Mouse (Mus musculus): ENCODE measurements around the gene Trnp1. TPM values are rescaled to one million over a fixed set of nuclear protein-coding genes. Genes with fewer than 3 reads are reported as not detected.
A peak's percentile ranks its signal among the peaks of the same experiment; 100 is the strongest.

The Trnp1 gene
- polyA plus RNA-seq, 1 experiment from 2014 or later, result 4.2 TPM

DNA sequence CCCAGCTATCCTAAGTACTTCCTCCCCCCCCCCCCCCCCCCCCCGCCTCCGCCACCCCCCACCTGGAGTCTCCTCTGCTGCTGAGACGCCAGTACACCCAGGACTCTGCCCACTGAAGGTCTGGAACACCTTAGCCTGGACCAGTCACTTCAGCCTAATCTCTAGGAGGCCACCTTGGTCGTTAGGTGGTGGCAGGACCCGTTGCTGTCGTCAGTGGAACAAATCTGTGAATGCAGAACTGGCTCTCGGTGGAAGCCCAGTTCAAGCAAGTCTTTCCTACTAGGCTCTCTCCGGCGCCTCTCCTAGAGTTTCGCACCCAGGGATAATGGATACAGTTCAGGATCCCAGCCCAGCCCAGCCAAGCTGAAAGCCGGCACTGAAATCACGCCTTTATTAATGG, 4.5 kb downstream of the Trnp1 start:
- Histone ChIP-seq H3K9ac (no peak overlapping the region), H3K4me2 (replicated peaks) (peak overlapping the region; percentile 46), H3K9me3 (no peaks in the 10 kb centered on the region), H3K27ac (no peak overlapping the region), H3K27me3 (peaks cover 52% of the 10 kb centered on the region), H3K4me3 (peak overlapping the region; percentile 19; the same call in 1 of the 2 replicates), H3K36me3 (no peaks in the 10 kb centered on the region), H3K4me1 (peaks cover 27% of the 10 kb centered on the region)
- no peak for ATAC-seq (ENCODE audit: insufficient number of reproducible peaks, insufficient read depth, low FRiP score, low TSS enrichment)
- 24% methylated on average over 10 of the region's 12 CpGs for WGBS

DNA sequence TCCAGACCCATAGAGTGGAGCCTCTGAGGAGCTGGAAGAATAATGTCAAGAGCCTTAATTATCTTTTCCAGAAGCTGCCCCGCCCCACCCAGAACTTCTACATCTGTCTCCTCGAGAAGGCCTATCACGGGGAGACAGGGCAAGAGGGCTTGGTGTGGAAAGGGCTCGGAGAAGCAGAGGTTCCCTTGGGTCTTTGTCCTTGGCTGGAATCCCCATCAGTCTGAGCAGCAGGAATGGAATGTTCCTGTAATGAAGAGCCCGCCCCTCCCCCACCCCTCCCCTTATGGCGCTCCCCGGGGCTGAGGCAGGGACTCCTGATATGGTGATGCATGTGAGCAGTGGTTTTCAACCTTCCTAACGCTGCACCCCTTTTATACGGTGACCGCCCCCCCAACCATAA, 6.5 kb downstream of the Trnp1 start:
- peaks cover 13% of the 10 kb centered on the region for H3K4me1 ChIP-seq
- H3K4me3 ChIP-seq, result no peak overlapping the region
- WGBS, result 41% methylated on average over 10 of the region's 10 CpGs
- ATAC-seq (ENCODE audit: insufficient number of reproducible peaks, insufficient read depth, low FRiP score, low TSS enrichment), result no peak
- no peaks in the 10 kb centered on the region for H3K9me3 ChIP-seq
- no peak overlapping the region for H3K9ac ChIP-seq
- H3K27me3 ChIP-seq, result peaks cover 33% of the 10 kb centered on the region
- H3K27ac ChIP-seq, result no peak overlapping the region
- no peak overlapping the region for H3K4me2 ChIP-seq (replicated peaks)
- H3K36me3 ChIP-seq, result no peaks in the 10 kb centered on the region

- ATAC-seq (ENCODE audit: insufficient number of reproducible peaks, insufficient read depth, low FRiP score, low TSS enrichment), result no peak
- Histone ChIP-seq H3K27ac (0 out of 2 replicates have a peak overlapping the region, but pooled peaks have one; percentile 41), H3K4me3 (no peak overlapping the region), H3K4me1 (peaks cover 14% of the 10 kb centered on the region), H3K27me3 (peaks cover 12% of the 10 kb centered on the region), H3K4me2 (replicated peaks) (no peak overlapping the region), H3K9ac (no peak overlapping the region), H3K36me3 (no peaks in the 10 kb centered on the region), H3K9me3 (no peaks in the 10 kb centered on the region)
- WGBS, result 45% methylated on average over 4 of the region's 4 CpGs
Observed at GRCm38 (mm10) chr4:133489489-133490245, 8.7 kb downstream of the Trnp1 start.

DNA sequence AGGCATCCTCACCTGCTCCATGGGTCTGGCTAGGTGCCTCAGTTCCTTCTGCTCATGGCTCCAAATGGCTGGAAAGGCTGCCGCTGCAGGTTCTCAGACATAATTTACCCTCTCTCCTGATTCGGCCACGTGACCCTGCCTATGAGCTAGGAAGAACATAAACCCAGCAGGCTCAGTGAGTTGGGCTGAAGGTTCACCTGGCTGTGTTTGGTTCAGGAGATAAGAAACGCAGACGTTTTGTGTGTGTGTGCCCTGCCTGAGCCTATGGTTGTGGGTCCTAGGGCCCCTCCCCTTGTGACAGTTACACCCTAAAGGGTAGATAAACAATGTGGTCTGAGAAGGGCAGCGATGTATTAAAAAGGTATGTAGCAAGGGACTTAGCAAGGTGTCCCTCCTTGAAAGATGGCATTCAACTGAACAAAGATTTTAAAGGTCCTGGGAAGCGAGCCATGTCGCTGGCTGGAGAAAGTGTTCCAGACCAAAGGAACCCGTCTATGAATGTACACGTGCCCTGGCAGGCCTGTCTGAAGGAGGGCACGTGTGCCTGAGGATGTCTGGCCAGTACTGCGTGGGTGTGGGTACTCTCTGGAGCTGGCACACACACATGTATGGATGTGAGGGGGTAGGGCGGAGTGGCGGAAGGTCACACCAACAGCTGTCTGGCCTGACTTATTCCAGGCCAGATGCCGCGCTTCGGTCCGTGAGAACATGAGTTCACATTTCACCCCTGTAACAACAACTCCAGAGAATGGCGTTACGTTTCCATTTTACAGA, 9.5 kb downstream of the Trnp1 start:
- ATAC-seq (ENCODE audit: insufficient number of reproducible peaks, insufficient read depth, low FRiP score, low TSS enrichment), result no peak
- Histone ChIP-seq H3K27ac (no peak overlapping the region), H3K36me3 (no peaks in the 10 kb centered on the region), H3K27me3 (peaks cover 6% of the 10 kb centered on the region), H3K9me3 (no peaks in the 10 kb centered on the region), H3K4me3 (no peak overlapping the region), H3K9ac (no peak overlapping the region), H3K4me1 (peaks cover 22% of the 10 kb centered on the region), H3K4me2 (replicated peaks) (no peak overlapping the region)
- WGBS, result 75% methylated on average over 20 of the region's 20 CpGs

DNA sequence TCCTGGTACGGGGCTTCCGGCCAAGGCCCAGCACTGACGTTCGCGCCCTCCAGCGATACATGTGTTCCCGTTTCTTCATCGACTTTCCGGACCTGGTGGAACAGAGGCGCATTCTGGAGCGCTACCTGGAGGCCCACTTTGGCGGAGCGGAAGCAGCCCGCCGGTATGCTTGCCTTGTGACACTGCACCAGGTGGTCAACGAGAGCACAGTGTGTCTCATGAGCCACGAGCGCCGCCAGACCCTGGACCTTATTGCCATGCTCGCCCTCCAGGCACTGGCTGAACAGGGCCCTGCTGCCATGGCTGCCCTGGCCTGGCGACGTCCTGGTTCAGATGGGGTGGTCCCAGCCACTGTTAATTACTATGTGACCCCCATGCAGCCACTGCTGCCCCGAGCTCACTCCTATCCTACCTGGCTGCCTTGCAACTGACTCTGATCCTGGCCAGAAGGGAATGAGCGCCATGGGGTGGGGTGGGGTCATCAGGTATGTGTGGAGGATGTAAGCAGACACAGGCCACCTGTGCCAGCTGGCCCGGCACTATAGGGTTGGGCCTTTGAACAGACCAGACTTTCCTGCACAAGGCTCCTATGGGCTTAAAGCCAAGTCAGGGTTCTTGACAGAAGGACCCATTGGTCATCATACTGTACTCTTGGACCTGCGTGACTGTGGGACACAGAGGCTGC, 11.5 kb downstream of the Trnp1 start:
- H3K27ac ChIP-seq, result no peak overlapping the region
- peaks cover 20% of the 10 kb centered on the region for H3K4me1 ChIP-seq
- H3K9me3 ChIP-seq, result no peaks in the 10 kb centered on the region
- H3K4me2 ChIP-seq (replicated peaks), result no peak overlapping the region
- peaks cover 12% of the 10 kb centered on the region for H3K27me3 ChIP-seq
- no peak overlapping the region for H3K4me3 ChIP-seq
- H3K9ac ChIP-seq, result no peak overlapping the region
- WGBS, result 91% methylated on average over 26 of the region's 26 CpGs
- ATAC-seq (ENCODE audit: insufficient number of reproducible peaks, insufficient read depth, low FRiP score, low TSS enrichment), result no peak
- H3K36me3 ChIP-seq, result no peaks in the 10 kb centered on the region

DNA sequence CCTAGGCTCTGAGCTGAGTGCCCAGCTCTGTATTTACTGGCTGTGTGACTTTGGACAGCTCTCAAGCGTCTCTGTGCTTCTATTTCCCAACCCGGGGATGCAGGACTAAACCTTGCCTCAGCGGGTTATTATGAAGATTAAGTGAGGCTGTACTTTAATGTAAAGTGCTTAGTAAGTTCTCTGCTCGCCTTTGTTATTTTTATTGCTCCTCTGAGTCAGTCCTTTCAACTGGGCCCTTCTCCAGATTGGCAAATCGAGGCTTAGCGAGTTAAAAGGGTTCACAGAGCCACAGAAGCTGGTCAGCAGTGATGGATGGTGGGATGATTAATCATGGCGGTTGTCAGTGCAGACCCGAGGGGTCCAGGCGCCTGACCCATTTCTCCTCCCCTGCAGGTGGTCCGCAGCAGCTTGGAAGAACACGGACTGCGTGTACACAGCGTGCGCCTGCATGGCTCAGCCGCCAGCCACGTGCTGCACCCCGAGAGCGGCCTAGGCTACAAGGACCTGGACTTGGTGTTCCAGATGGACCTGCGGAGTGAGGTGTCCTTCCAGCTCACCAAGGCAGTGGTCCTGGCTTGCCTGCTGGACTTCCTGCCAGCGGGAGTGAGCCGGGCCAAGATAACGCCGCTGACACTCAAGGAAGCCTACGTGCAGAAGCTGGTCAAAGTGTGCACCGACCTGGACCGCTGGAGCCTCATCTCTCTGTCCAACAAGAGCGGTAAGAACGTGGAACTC, 12.5 kb downstream of the Trnp1 start:
- H3K9me3 ChIP-seq, result no peaks in the 10 kb centered on the region
- H3K4me3 ChIP-seq, result no peak overlapping the region
- H3K4me1 ChIP-seq, result peaks cover 19% of the 10 kb centered on the region
- H3K36me3 ChIP-seq, result no peaks in the 10 kb centered on the region
- no peak overlapping the region for H3K9ac ChIP-seq
- no peak overlapping the region for H3K4me2 ChIP-seq (replicated peaks)
- peaks cover 21% of the 10 kb centered on the region for H3K27me3 ChIP-seq
- 88% methylated on average over 28 of the region's 28 CpGs for WGBS
- ATAC-seq (ENCODE audit: insufficient number of reproducible peaks, insufficient read depth, low FRiP score, low TSS enrichment), result no peak
- H3K27ac ChIP-seq, result no peak overlapping the region

DNA sequence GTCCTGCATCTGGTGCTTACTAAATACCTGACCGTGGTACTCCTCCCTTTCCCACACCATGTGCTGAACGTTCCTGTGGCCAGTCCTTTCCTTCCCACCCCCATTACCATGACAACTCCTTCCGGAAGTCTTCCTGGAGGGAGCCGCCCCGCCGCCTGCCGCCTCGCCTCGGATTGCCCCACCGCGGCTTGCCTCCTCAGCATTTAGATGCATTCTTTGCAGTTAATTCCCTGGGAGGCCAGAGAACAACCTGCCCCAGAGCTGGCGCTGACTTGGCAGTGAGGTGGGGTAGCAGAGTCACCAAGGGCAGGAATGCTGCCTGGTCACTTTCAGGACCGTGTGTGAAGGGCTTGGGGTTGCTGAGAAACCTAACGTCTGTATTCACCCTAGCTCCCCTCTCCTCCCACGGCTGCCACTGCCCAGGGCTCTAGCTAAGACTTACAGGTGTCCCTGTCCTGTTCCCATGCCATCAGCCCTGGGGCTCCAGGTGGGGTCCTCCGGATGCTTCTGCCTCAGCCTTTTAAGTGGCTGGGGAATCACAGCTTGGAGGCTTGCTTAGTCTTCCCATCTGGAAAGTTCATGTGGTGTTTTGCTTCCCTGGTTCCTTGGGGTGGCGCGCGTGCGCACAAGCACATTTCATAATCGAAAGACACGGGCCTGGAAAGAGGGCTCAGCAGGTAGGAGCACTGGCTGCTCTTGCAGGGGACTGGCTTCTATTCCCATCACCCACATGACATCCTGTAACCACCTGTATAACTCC, 13.9 kb downstream of the Trnp1 start:
- Histone ChIP-seq H3K27ac (no peak overlapping the region), H3K27me3 (peaks cover 30% of the 10 kb centered on the region), H3K36me3 (no peaks in the 10 kb centered on the region), H3K9ac (0 out of 2 replicates have a peak overlapping the region, but pooled peaks have one; percentile 7), H3K4me3 (no peak overlapping the region), H3K9me3 (no peaks in the 10 kb centered on the region), H3K4me1 (peaks cover 24% of the 10 kb centered on the region), H3K4me2 (replicated peaks) (peak overlapping the region; percentile 35)
- ATAC-seq (ENCODE audit: insufficient number of reproducible peaks, insufficient read depth, low FRiP score, low TSS enrichment), result no peak
- WGBS, result 10% methylated on average over 22 of the region's 22 CpGs

- peaks cover 23% of the 10 kb centered on the region for H3K4me1 ChIP-seq
- no peak overlapping the region for H3K4me3 ChIP-seq
- H3K36me3 ChIP-seq, result no peaks in the 10 kb centered on the region
- no peak overlapping the region for H3K9ac ChIP-seq
- WGBS, result 84% methylated on average over 3 of the region's 3 CpGs
- peaks cover 33% of the 10 kb centered on the region for H3K27me3 ChIP-seq
- ATAC-seq (ENCODE audit: insufficient number of reproducible peaks, insufficient read depth, low FRiP score, low TSS enrichment), result no peak
- no peak overlapping the region for H3K4me2 ChIP-seq (replicated peaks)
- H3K9me3 ChIP-seq, result no peaks in the 10 kb centered on the region
- H3K27ac ChIP-seq, result no peak overlapping the region
Observed at GRCm38 (mm10) chr4:133482479-133482878, 15.9 kb downstream of the Trnp1 start.

- Histone ChIP-seq H3K4me3 (no peak overlapping the region), H3K27ac (no peak overlapping the region), H3K4me2 (replicated peaks) (no peak overlapping the region), H3K36me3 (no peaks in the 10 kb centered on the region), H3K9me3 (no peaks in the 10 kb centered on the region), H3K27me3 (peaks cover 33% of the 10 kb centered on the region), H3K9ac (no peak overlapping the region), H3K4me1 (peaks cover 23% of the 10 kb centered on the region)
- ATAC-seq (ENCODE audit: insufficient number of reproducible peaks, insufficient read depth, low FRiP score, low TSS enrichment), result no peak
- 27% methylated on average over 4 of the region's 4 CpGs for WGBS
Observed at GRCm38 (mm10) chr4:133481488-133481887, 16.9 kb downstream of the Trnp1 start.

DNA sequence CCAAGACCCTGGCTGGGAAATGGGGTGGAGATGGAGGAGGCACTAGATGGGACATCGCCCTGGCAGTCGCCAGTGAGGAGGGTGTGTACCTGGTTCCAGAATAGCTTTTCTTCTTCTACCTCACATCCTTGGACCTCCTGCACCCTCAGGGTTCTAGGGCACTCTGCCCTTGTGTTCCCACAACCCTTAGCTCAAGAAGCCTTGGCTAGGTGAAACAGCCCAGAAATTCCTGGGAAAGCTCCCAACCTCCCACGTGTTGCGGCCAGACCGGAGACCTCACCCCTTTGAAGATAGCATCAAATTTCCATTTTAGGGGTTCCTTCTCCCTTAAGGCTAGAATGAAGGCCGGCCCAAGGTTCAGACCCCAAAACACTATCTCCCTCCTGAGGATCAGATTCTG, 17.6 kb downstream of the Trnp1 start:
- Histone ChIP-seq H3K36me3 (no peaks in the 10 kb centered on the region), H3K9ac (0 out of 2 replicates have a peak overlapping the region, but pooled peaks have one; percentile 50), H3K4me1 (peaks cover 23% of the 10 kb centered on the region), H3K9me3 (no peaks in the 10 kb centered on the region), H3K4me2 (replicated peaks) (peak overlapping the region; percentile 71; the same call in 1 of the 2 replicates), H3K4me3 (peak overlapping the region; percentile 47; the same call in 1 of the 2 replicates), H3K27me3 (peaks cover 33% of the 10 kb centered on the region), H3K27ac (no peak overlapping the region)
- 30% methylated on average over 6 of the region's 6 CpGs for WGBS
- no peak for ATAC-seq (ENCODE audit: insufficient number of reproducible peaks, insufficient read depth, low FRiP score, low TSS enrichment)

DNA sequence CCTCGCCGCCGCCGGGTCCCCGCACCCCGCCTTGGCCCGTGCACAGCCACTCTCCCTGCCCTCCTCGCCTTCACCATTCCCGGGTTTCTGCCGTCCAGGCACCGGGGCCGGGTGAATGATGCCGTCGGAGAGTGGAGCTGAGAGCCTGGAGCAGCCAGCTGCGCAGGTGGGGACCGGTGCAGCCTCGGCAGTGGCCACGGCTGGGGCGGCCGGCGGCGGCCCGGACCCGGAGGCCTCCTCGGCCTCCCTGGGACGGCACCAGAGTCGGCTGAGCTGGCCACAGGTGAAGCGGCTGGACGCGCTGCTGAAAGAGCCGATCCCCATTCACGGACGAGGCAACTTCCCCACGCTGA, 18.2 kb downstream of the Trnp1 start:
- ATAC-seq (ENCODE audit: insufficient number of reproducible peaks, insufficient read depth, low FRiP score, low TSS enrichment), result no peak
- Histone ChIP-seq H3K4me3 (peak overlapping the region; percentile 47), H3K27me3 (peaks cover 33% of the 10 kb centered on the region), H3K36me3 (no peaks in the 10 kb centered on the region), H3K9ac (peak overlapping the region; percentile 50), H3K9me3 (no peaks in the 10 kb centered on the region), H3K4me1 (peaks cover 23% of the 10 kb centered on the region), H3K4me2 (replicated peaks) (peak overlapping the region; percentile 71), H3K27ac (no peak overlapping the region)
- WGBS, result 3% methylated on average over 34 of the region's 34 CpGs

Data from embryonic facial prominence, embryonic 12.5 days (tissue).